Mouse (Mus musculus): ENCODE data around the gene Dlk2. TPM values are rescaled to one million over a fixed set of nuclear protein-coding genes. Genes with fewer than 3 reads are reported as not detected.

The Dlk2 gene
- polyA plus RNA-seq, 1 experiment = not detected

DNA sequence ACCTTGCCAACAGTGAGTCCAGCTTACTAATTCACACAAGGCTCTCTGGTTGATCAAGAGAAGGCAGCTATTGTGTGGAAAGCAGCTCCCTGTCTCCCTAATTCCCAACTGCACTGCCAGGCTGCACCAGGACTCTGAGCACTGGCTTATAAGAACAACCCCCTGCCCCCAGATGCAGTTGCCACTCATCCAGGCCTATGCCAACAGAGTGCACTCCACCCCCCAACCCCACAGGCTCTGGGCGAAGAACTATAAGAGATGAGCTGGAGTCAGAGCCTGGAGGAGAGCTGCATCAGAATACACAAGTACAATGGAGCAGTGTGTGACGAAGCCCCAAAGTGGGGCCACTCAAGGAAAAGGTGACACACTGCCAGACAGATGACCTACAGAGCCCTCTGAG, 25.2 kb upstream of the Dlk2 start:
- TF ChIP-seq FLI1 (IDR thresholded peaks at IDR 0.05; ENCODE audit: low read length) = no peak
- TF ChIP-seq GATA1 (IDR thresholded peaks at IDR 0.05; ENCODE audit: borderline replicate concordance, low read length) = no peak
- peaks cover 85% of the 10 kb centered on the region for H3K36me3 ChIP-seq (replicated peaks; ENCODE audit: low read length)
- no peak overlapping the region for H3K4me3 ChIP-seq (replicated peaks)
- H3K4me1 ChIP-seq = peaks cover 26% of the 10 kb centered on the region
- no peaks in the 10 kb centered on the region for H3K9me3 ChIP-seq
- H3K27me3 ChIP-seq (replicated peaks) = no peaks in the 10 kb centered on the region

DNA sequence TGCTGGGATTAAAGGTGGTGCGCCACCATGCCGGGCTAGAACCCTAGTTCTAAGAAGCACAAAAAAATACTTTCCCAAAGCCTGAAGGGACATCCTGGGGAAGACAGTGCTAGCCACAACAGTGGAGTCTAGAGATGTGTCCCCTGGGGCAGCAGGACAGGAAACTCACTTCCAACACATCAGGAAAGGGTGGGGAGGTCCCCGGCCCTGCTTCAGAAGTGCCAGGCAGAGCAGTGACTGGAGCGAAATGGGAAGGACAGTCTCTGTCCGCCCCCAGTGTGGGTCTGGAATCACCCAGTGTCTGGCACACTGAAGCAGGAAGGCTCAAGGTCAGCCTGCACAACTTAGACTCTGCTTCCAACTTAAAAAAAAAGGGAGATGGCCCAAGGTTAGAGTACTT, 24.5 kb upstream of the Dlk2 start:
- no peaks in the 10 kb centered on the region for H3K9me3 ChIP-seq
- TF ChIP-seq GATA1 (IDR thresholded peaks at IDR 0.05; ENCODE audit: borderline replicate concordance, low read length) (no peak), FLI1 (IDR thresholded peaks at IDR 0.05; ENCODE audit: low read length) (no peak)
- H3K27me3 ChIP-seq (replicated peaks) = no peaks in the 10 kb centered on the region
- peaks cover 31% of the 10 kb centered on the region for H3K4me1 ChIP-seq
- H3K4me3 ChIP-seq (replicated peaks) = no peak overlapping the region
- peaks cover 85% of the 10 kb centered on the region for H3K36me3 ChIP-seq (replicated peaks; ENCODE audit: low read length)

DNA sequence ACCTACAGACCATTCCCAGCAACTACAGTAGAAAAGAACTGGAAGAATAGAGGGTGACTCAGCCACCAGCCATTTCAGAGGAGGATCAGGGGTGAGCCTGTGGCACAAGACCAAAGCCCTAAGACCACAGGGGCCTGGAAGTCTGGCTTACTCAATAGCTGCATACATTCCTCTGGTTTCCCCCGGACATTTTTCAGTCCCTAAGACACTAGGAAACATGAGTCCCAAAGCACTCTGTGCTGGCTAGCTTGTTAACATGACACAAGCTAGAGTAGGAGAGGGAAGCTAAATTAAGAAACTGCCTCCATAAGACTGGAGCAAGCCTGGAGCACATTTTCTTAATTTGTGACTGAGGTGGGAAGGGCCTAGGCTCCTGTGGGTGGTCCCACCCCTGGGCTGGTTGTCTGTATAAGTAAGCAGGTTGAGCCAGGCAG, 23.4 kb upstream of the Dlk2 start:
- H3K4me1 ChIP-seq = peaks cover 41% of the 10 kb centered on the region
- no peak for TF ChIP-seq GATA1 (IDR thresholded peaks at IDR 0.05; ENCODE audit: borderline replicate concordance, low read length)
- no peak for TF ChIP-seq FLI1 (IDR thresholded peaks at IDR 0.05; ENCODE audit: low read length)
- H3K9me3 ChIP-seq = no peaks in the 10 kb centered on the region
- no peaks in the 10 kb centered on the region for H3K27me3 ChIP-seq (replicated peaks)
- H3K4me3 ChIP-seq (replicated peaks) = no peak overlapping the region
- peaks cover 88% of the 10 kb centered on the region for H3K36me3 ChIP-seq (replicated peaks; ENCODE audit: low read length)

GRCm38 (mm10) chr17:46274465-46274864, 22.8 kb upstream of the Dlk2 start:
- Histone ChIP-seq H3K36me3 (replicated peaks; ENCODE audit: low read length) (peaks cover 88% of the 10 kb centered on the region), H3K9me3 (no peaks in the 10 kb centered on the region), H3K4me3 (replicated peaks) (no peak overlapping the region), H3K4me1 (peaks cover 45% of the 10 kb centered on the region), H3K27me3 (replicated peaks) (no peaks in the 10 kb centered on the region)
- TF ChIP-seq FLI1 (IDR thresholded peaks at IDR 0.05; ENCODE audit: low read length) (no peak), GATA1 (IDR thresholded peaks at IDR 0.05; ENCODE audit: borderline replicate concordance, low read length) (no peak)

GRCm38 (mm10) chr17:46275034-46275433, 22.2 kb upstream of the Dlk2 start:
- TF ChIP-seq GATA1 (IDR thresholded peaks at IDR 0.05; ENCODE audit: borderline replicate concordance, low read length) = no peak
- no peak for TF ChIP-seq FLI1 (IDR thresholded peaks at IDR 0.05; ENCODE audit: low read length)
- Histone ChIP-seq H3K9me3 (no peaks in the 10 kb centered on the region), H3K36me3 (replicated peaks; ENCODE audit: low read length) (peaks cover 88% of the 10 kb centered on the region)

DNA sequence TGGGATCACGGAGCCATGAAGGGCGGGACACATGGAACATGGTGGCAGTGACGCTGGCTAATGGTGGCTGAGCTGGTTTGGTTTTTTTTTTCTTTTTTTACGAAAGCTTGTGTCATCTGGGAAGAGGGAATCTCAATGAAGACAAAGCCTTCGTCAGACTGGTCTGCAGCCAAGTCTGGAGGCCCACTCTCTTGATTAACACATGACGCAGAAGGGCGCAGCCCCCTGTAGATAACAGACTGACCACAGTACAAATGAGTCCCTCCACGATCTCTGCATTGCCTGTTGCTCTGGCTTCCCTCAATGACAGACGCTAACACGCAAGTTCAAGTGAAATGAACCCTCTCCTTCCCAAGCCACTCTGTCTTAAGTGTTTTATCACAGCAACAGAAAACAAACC, 21.7 kb upstream of the Dlk2 start:
- no peak for TF ChIP-seq GATA1 (IDR thresholded peaks at IDR 0.05; ENCODE audit: borderline replicate concordance, low read length)
- TF ChIP-seq FLI1 (IDR thresholded peaks at IDR 0.05; ENCODE audit: low read length) = no peak
- H3K4me3 ChIP-seq (replicated peaks) = no peak overlapping the region
- peaks cover 45% of the 10 kb centered on the region for H3K4me1 ChIP-seq
- H3K27me3 ChIP-seq (replicated peaks) = no peaks in the 10 kb centered on the region
- H3K36me3 ChIP-seq (replicated peaks; ENCODE audit: low read length) = peaks cover 88% of the 10 kb centered on the region
- H3K9me3 ChIP-seq = no peaks in the 10 kb centered on the region

More at GRCm38 (mm10) chr17:46275034-46275433, 22.2 kb upstream of the Dlk2 start:
- H3K4me3 ChIP-seq (replicated peaks) = no peak overlapping the region
- peaks cover 45% of the 10 kb centered on the region for H3K4me1 ChIP-seq
- no peaks in the 10 kb centered on the region for H3K27me3 ChIP-seq (replicated peaks)

DNA sequence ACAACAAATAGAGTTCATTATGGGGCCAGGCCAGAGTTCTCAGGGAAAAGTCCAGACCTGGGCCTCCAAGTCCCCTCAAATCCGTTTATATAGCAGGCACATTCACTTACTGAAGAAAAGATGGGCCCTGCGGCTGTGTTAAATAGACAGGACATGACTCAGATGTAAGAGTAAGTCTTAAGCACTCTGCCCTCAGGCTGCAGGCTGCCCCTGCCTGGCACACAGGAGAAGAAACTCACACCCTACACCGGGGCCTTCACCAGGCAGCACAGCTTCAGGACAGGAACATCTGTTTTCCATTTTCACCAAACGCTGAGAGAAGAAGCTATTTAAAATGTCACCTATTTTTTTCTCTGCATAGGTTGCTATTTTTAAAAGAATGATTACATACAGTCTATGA, 19.6 kb upstream of the Dlk2 start:
- TF ChIP-seq GATA1 (IDR thresholded peaks at IDR 0.05; ENCODE audit: borderline replicate concordance, low read length) (no peak), FLI1 (IDR thresholded peaks at IDR 0.05; ENCODE audit: low read length) (no peak)
- no peak overlapping the region for H3K4me3 ChIP-seq (replicated peaks)
- no peaks in the 10 kb centered on the region for H3K27me3 ChIP-seq (replicated peaks)
- H3K4me1 ChIP-seq = peaks cover 58% of the 10 kb centered on the region
- H3K9me3 ChIP-seq = no peaks in the 10 kb centered on the region
- H3K36me3 ChIP-seq (replicated peaks; ENCODE audit: low read length) = peaks cover 78% of the 10 kb centered on the region

DNA sequence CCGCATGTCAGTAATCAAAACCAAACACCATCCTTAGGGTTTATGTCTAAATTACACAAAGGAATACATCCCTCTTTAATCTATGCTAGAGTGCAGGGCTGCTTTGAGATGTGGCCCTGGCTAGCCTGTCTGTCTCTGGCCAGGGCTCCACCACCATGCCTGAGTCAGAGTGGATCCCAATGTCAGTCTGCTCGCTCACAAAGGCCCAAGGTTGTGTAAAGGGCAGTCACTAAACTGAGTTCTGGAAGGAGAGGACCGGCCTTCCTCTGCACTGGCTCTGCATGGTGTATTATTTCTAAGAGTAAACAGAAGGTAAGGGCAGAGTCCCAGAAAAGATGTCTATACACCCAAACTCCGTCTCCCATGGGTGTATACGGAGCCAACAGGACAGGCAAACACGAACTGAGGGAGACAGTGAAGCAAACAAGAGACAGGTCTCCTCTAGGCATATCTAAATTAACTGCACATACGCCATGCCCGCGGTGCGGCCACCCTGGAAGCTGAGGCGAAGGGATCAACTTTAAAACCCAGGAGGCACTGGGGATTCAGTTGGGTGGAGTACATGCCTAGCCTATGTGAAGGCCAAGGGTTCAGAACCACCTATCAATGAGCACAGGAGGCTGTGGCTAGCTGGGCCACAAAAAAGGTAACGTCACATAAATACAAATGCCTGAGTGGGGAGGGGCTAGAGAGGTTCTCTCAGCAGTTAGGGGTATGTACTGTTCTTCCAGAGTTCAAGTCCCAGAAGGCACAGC, 19.0 kb upstream of the Dlk2 start:
- no peaks in the 10 kb centered on the region for H3K27me3 ChIP-seq (replicated peaks)

GRCm38 (mm10) chr17:46282483-46283123, 14.6 kb upstream of the Dlk2 start, which contains the start of gene Tjap1:
Gene Tjap1, minus strand, starts transcription at chr17:46283026.
- H3K4me3 ChIP-seq (replicated peaks) = peak within 1 kb of the TSS; percentile 96
- no peak for TF ChIP-seq GATA1 (IDR thresholded peaks at IDR 0.05; ENCODE audit: borderline replicate concordance, low read length)
- TF ChIP-seq FLI1 (IDR thresholded peaks at IDR 0.05; ENCODE audit: low read length) = no peak
- peaks cover 10% of the 10 kb centered on the region for H3K27me3 ChIP-seq (replicated peaks)
- peaks cover 38% of the 10 kb centered on the region for H3K36me3 ChIP-seq (replicated peaks; ENCODE audit: low read length)
- no peaks in the 10 kb centered on the region for H3K9me3 ChIP-seq
- H3K4me1 ChIP-seq = peaks cover 39% of the 10 kb centered on the region

More for the DNA sequence above, 19.0 kb upstream of the Dlk2 start:
- Histone ChIP-seq H3K4me1 (peaks cover 54% of the 10 kb centered on the region), H3K4me3 (replicated peaks) (no peak overlapping the region), H3K9me3 (no peaks in the 10 kb centered on the region), H3K36me3 (replicated peaks; ENCODE audit: low read length) (peaks cover 72% of the 10 kb centered on the region)
- no peak for TF ChIP-seq FLI1 (IDR thresholded peaks at IDR 0.05; ENCODE audit: low read length)
- no peak for TF ChIP-seq GATA1 (IDR thresholded peaks at IDR 0.05; ENCODE audit: borderline replicate concordance, low read length)

- Histone ChIP-seq H3K4me1 (peaks cover 40% of the 10 kb centered on the region), H3K4me3 (replicated peaks) (peak overlapping the region; percentile 96), H3K9me3 (no peaks in the 10 kb centered on the region), H3K36me3 (replicated peaks; ENCODE audit: low read length) (peaks cover 32% of the 10 kb centered on the region), H3K27me3 (replicated peaks) (peaks cover 10% of the 10 kb centered on the region)
- no peak for TF ChIP-seq GATA1 (IDR thresholded peaks at IDR 0.05; ENCODE audit: borderline replicate concordance, low read length)
- no peak for TF ChIP-seq FLI1 (IDR thresholded peaks at IDR 0.05; ENCODE audit: low read length)
These were observed 14.1 kb upstream of the Dlk2 start for GRCm38 (mm10) chr17:46283140-46283539.
